Mouse (Mus musculus): Measurements from ENCODE around the gene Otud4. TPM values are rescaled to one million over a fixed set of nuclear protein-coding genes. Genes with fewer than 3 reads are reported as not detected.

Otud4 gene
- polyA plus RNA-seq, 1 experiment from 2014 or later: 26.3 TPM

- no peak for ATAC-seq (replicated peaks; ENCODE audit: low FRiP score)
- Histone ChIP-seq H3K4me3 (ENCODE audit: low read depth, low read length) (no peak overlapping the region), H3K27me3 (replicated peaks; ENCODE audit: control insufficient read depth, insufficient read depth, low read length) (no peaks in the 10 kb centered on the region), H3K4me2 (no peak overlapping the region), H3K9me3 (ENCODE audit: control insufficient read depth, low read length) (no peaks in the 10 kb centered on the region), H3K27ac (ENCODE audit: low read depth, low read length) (no peak overlapping the region), H3K9ac (ENCODE audit: low read depth, low read length) (no peak overlapping the region), H3K36me3 (ENCODE audit: control insufficient read depth, insufficient read depth, low read length) (peaks cover 44% of the 10 kb centered on the region), H3K4me1 (replicated peaks; ENCODE audit: control insufficient read depth, insufficient read depth, low read length) (no peaks in the 10 kb centered on the region)
- no peak for DNase-seq (ENCODE audit: low spot score)
- 86% methylated on average over 2 of the region's 2 CpGs for WGBS
Measured at GRCm38 (mm10) chr8:79692531-79692930, 53.1 kb downstream of the Otud4 start.

GRCm38 (mm10) chr8:79706687-79707086, 67.3 kb downstream of the Otud4 start:
- Histone ChIP-seq H3K4me3 (ENCODE audit: low read depth, low read length) (no peak overlapping the region), H3K9me3 (ENCODE audit: control insufficient read depth, low read length) (no peaks in the 10 kb centered on the region), H3K9ac (ENCODE audit: low read depth, low read length) (no peak overlapping the region), H3K4me1 (replicated peaks; ENCODE audit: control insufficient read depth, insufficient read depth, low read length) (peaks cover 3% of the 10 kb centered on the region; the same call in 1 of the 2 replicates), H3K36me3 (ENCODE audit: control insufficient read depth, insufficient read depth, low read length) (peaks cover 33% of the 10 kb centered on the region), H3K4me2 (no peak overlapping the region), H3K27ac (ENCODE audit: low read depth, low read length) (no peak overlapping the region), H3K27me3 (replicated peaks; ENCODE audit: control insufficient read depth, insufficient read depth, low read length) (no peaks in the 10 kb centered on the region)
- no peak for DNase-seq (ENCODE audit: low spot score)
- 93% methylated on average over 3 of the region's 3 CpGs for WGBS
- ATAC-seq (replicated peaks; ENCODE audit: low FRiP score): no peak

DNA sequence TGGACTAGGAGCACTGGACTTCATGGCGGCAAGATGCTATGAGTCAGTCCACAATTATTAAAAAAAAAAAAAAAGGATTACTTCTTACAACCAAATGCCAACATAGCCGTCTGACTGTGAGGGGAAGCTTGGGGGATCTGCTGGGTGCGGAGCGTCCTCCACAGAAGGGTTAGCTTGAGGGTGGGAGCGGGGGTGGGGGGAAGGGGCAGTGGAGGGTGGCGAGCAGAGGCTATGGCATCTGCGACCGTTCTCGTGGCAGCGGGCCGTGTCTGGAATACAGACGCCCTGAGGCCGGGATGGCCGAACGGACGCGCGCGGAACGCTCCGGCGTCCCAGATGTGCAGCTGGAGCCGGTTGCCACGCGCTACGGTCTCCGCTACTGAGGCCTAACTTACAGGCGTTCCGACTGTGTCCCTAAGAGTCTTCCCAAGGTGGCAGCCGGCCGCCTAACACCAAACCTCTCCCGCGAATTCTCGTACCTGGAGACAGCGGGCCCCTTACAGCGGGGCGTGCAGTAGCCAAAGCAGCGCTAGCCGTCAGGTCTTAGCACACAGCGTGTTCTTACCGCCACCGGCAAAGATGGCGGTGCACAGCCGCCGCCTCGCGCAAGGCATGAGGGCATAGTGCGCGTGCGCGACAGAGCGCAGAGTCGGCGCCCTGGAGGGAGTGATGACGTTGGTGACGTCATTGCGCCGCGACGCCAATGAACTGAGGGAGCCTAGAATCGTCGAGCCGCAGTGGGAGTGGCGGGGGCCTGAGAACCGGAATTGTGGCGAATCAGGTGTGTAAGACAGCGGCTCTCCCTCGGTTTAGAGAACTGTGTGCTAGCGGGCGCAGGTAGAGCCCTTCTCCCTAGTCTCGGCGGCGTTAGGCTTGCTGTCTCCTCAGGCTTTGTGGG, 71.9 kb downstream of the Otud4 start, which contains the start of the genes Abce1 and Anapc10:
Gene Abce1 (minus strand): TSS at position 677 of the 898 bp plus-strand sequence.
Gene Anapc10 (plus strand): TSS at position 757 of the 898 bp plus-strand sequence.
- Histone ChIP-seq H3K27ac (ENCODE audit: low read depth, low read length) (peak within 1 kb of the TSS; percentile 83), H3K4me3 (ENCODE audit: low read depth, low read length) (peak within 1 kb of the TSS; percentile 96), H3K4me2 (peak within 1 kb of the TSS; percentile 80), H3K9me3 (ENCODE audit: control insufficient read depth, low read length) (no peaks in the 10 kb centered on the region), H3K27me3 (replicated peaks; ENCODE audit: control insufficient read depth, insufficient read depth, low read length) (no peaks in the 10 kb centered on the region), H3K36me3 (ENCODE audit: control insufficient read depth, insufficient read depth, low read length) (peaks cover 4% of the 10 kb centered on the region), H3K4me1 (replicated peaks; ENCODE audit: control insufficient read depth, insufficient read depth, low read length) (peaks cover 3% of the 10 kb centered on the region; the same call in 1 of the 2 replicates), H3K9ac (ENCODE audit: low read depth, low read length) (peak within 1 kb of the TSS; percentile 95)
- WGBS: under 1% methylated on average over 73 of the region's 73 CpGs
- DNase-seq (ENCODE audit: low spot score) (peak; percentile 96), ATAC-seq (replicated peaks; ENCODE audit: low FRiP score) (peak; percentile 96)

GRCm38 (mm10) chr8:79712676-79713075, 73.3 kb downstream of the Otud4 start:
- H3K4me3 ChIP-seq (ENCODE audit: low read depth, low read length): peak overlapping the region; percentile 31
- DNase-seq (ENCODE audit: low spot score): no peak
- H3K4me2 ChIP-seq: peak overlapping the region; percentile 70
- no peaks in the 10 kb centered on the region for H3K27me3 ChIP-seq (replicated peaks; ENCODE audit: control insufficient read depth, insufficient read depth, low read length)
- H3K9me3 ChIP-seq (ENCODE audit: control insufficient read depth, low read length): no peaks in the 10 kb centered on the region
- peaks cover 3% of the 10 kb centered on the region; the same call in 1 of the 2 replicates for H3K4me1 ChIP-seq (replicated peaks; ENCODE audit: control insufficient read depth, insufficient read depth, low read length)
- no peak overlapping the region for H3K9ac ChIP-seq (ENCODE audit: low read depth, low read length)
- H3K36me3 ChIP-seq (ENCODE audit: control insufficient read depth, insufficient read depth, low read length): peaks cover 3% of the 10 kb centered on the region; the same call in 1 of the 2 replicates
- WGBS: 55% methylated on average over 5 of the region's 6 CpGs
- ATAC-seq (replicated peaks; ENCODE audit: low FRiP score): no peak
- no peak overlapping the region for H3K27ac ChIP-seq (ENCODE audit: low read depth, low read length)

DNA sequence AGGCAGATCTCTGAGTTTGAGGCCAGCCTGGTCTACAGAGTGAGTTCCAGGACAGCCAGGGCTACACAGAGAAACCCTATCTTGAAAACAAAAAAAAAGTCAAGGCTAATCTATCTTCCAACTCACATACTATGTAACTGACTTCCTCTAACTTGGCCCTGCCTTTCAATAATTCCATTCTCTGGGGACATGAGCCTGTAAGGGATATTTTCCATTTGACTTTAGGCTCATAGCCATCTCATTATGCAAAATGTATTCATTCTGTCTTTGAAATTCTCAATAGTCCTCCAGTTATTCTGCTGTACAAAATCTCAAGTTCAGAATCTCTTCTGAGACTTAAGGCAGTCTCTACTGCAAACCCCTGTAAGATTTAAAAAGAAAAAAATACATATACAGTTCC, 82.1 kb downstream of the Otud4 start:
- no peaks in the 10 kb centered on the region for H3K9me3 ChIP-seq (ENCODE audit: control insufficient read depth, low read length)
- H3K36me3 ChIP-seq (ENCODE audit: control insufficient read depth, insufficient read depth, low read length): 0 out of 2 replicates have a peak, but pooled peaks cover 2% of the 10 kb centered on the region
- H3K27me3 ChIP-seq (replicated peaks; ENCODE audit: control insufficient read depth, insufficient read depth, low read length): no peaks in the 10 kb centered on the region
- no peak overlapping the region for H3K27ac ChIP-seq (ENCODE audit: low read depth, low read length)
- H3K4me3 ChIP-seq (ENCODE audit: low read depth, low read length): no peak overlapping the region
- no peaks in the 10 kb centered on the region for H3K4me1 ChIP-seq (replicated peaks; ENCODE audit: control insufficient read depth, insufficient read depth, low read length)
- no peak overlapping the region for H3K9ac ChIP-seq (ENCODE audit: low read depth, low read length)
- no peak overlapping the region for H3K4me2 ChIP-seq
- DNase-seq (ENCODE audit: low spot score): no peak
- no peak for ATAC-seq (replicated peaks; ENCODE audit: low FRiP score)

GRCm38 (mm10) chr8:79723308-79723707, 83.9 kb downstream of the Otud4 start:
- no peaks in the 10 kb centered on the region for H3K9me3 ChIP-seq (ENCODE audit: control insufficient read depth, low read length)
- H3K4me3 ChIP-seq (ENCODE audit: low read depth, low read length): no peak overlapping the region
- no peak for ATAC-seq (replicated peaks; ENCODE audit: low FRiP score)

DNA sequence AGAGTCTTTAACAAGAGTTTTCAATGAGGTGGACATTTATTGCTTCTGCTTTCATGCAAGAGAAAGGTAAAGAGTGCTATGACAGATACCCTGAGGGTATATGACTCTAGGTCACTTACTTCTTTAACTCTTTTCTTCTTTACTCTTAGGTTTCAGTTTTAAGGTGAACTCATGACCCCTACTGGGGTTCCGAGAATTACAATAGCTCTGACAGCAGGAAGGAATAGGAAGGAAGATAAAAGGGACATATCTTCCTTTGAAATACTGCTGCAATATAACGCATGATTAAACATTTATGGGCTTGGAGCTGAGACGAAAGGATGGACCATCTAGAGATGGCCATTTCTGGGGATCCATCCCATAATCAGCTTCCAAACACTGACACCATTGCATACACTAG, 85.2 kb downstream of the Otud4 start:
- WGBS: 56% methylated on average over 3 of the region's 3 CpGs
- H3K36me3 ChIP-seq (ENCODE audit: control insufficient read depth, insufficient read depth, low read length): 0 out of 2 replicates have a peak, but pooled peaks cover 2% of the 10 kb centered on the region
- H3K27me3 ChIP-seq (replicated peaks; ENCODE audit: control insufficient read depth, insufficient read depth, low read length): no peaks in the 10 kb centered on the region
- no peaks in the 10 kb centered on the region for H3K4me1 ChIP-seq (replicated peaks; ENCODE audit: control insufficient read depth, insufficient read depth, low read length)
- H3K4me2 ChIP-seq: no peak overlapping the region
- no peak for DNase-seq (ENCODE audit: low spot score)
- H3K27ac ChIP-seq (ENCODE audit: low read depth, low read length): no peak overlapping the region
- no peak overlapping the region for H3K4me3 ChIP-seq (ENCODE audit: low read depth, low read length)
- no peak overlapping the region for H3K9ac ChIP-seq (ENCODE audit: low read depth, low read length)
- H3K9me3 ChIP-seq (ENCODE audit: control insufficient read depth, low read length): no peaks in the 10 kb centered on the region
- no peak for ATAC-seq (replicated peaks; ENCODE audit: low FRiP score)

More at GRCm38 (mm10) chr8:79723308-79723707, 83.9 kb downstream of the Otud4 start:
- H3K27ac ChIP-seq (ENCODE audit: low read depth, low read length): no peak overlapping the region
- no peaks in the 10 kb centered on the region for H3K27me3 ChIP-seq (replicated peaks; ENCODE audit: control insufficient read depth, insufficient read depth, low read length)
- H3K36me3 ChIP-seq (ENCODE audit: control insufficient read depth, insufficient read depth, low read length): 0 out of 2 replicates have a peak, but pooled peaks cover 2% of the 10 kb centered on the region
- DNase-seq (ENCODE audit: low spot score): no peak
- no peak overlapping the region for H3K4me2 ChIP-seq
- no peaks in the 10 kb centered on the region for H3K4me1 ChIP-seq (replicated peaks; ENCODE audit: control insufficient read depth, insufficient read depth, low read length)
- H3K9ac ChIP-seq (ENCODE audit: low read depth, low read length): no peak overlapping the region

Measured in liver, embryonic 11.5 days (tissue).